Mouse (Mus musculus) forebrain, postnatal 0 days (tissue): ENCODE data around the gene Hsph1. TPM values are rescaled to one million over a fixed set of nuclear protein-coding genes. Genes with fewer than 3 reads are reported as not detected.
A peak's percentile ranks its signal among the peaks of the same experiment; 100 is the strongest.

Experiments
- ATAC-seq: fragments of 200-750 bp; cut with Nextera tagmentation; 2 replicates; pipeline ENCODE4 v1.8.0; 2017; ENCODE audit warnings: mild to moderate bottlenecking, moderate library complexity
- DNase-seq: peaks from one replicate; pipeline ENCODE4 v3.0.0-alpha.2; 2015
- H3K27ac ChIP-seq: fragments of 300-500 bp; sonication (generic); 2 replicates; pipeline ENCODE4 v1.5.1; 2014; ENCODE audit warnings: low read depth, mild to moderate bottlenecking, antibody characterized with exemption, low read length, moderate library complexity, mixed read lengths
- H3K27me3 ChIP-seq: fragments of 300-500 bp; sonication (generic); 2 replicates; pipeline ENCODE4 v1.6.1; 2014; ENCODE audit warnings: mild to moderate bottlenecking, low read length, mixed read lengths; ENCODE audit not compliant: insufficient read depth
- H3K36me3 ChIP-seq: fragments of 300-500 bp; sonication (generic); 2 replicates; pipeline ENCODE4 v1.6.1; 2014; ENCODE audit warnings: mild to moderate bottlenecking, moderate library complexity; ENCODE audit not compliant: insufficient read depth
- H3K4me1 ChIP-seq: fragments of 300-500 bp; sonication (generic); 2 replicates; pipeline ENCODE4 v1.6.1; 2014; ENCODE audit warnings: antibody characterized with exemption; ENCODE audit not compliant: insufficient read depth
- H3K4me2 ChIP-seq: fragments of 300-500 bp; sonication (generic); 2 replicates; pipeline ENCODE4 v1.6.1; 2014; ENCODE audit warnings: low read depth, mild to moderate bottlenecking, moderate library complexity
- H3K4me3 ChIP-seq: fragments of 300-500 bp; sonication (generic); 2 replicates; pipeline ENCODE4 v1.5.1; 2014; ENCODE audit warnings: low read depth, low read length, mixed read lengths
- H3K9ac ChIP-seq: fragments of 300-500 bp; sonication (generic); 2 replicates; pipeline ENCODE4 v1.6.1; 2014; ENCODE audit warnings: mild to moderate bottlenecking
- H3K9me3 ChIP-seq: fragments of 300-500 bp; sonication (generic); 2 replicates; pipeline ENCODE4 v1.6.1; 2016; ENCODE audit warnings: low read length
- CTCF ChIP-seq: sonication (generic); IDR thresholded peaks from 2 replicates; pipeline ENCODE4 v1.5.1; 2016; ENCODE audit warnings: antibody characterized with exemption, control low read depth, low read depth
- WGBS: fragments of 180-500 bp; shearing (Covaris S2); extraction: QIAGEN DNeasy Blood & Tissue Kit; methylation state at CpG from one replicate; pipeline ENCODE4 v1.1.7; 2014; 5-methylcytosine and 5-hydroxymethylcytosine counted together
- polyA plus RNA-seq: library from polyadenylated mRNA; unstranded; fragments of >200 nt; fragmentation: Nextera tagmentation; extraction: Ambion mirVana; gene quantifications from 2 replicates; pipeline ENCODE4 v1.2.1, GENCODE M21; 2015
- total RNA-seq: library from RNA; depleted of rRNA; stranded (reverse); fragments of >200 nt; gene quantifications from 2 replicates; pipeline ENCODE4 v1.2.3, GENCODE M21; 2014

Gene Hsph1
- total and polyA plus RNA-seq, 2 experiments from 2014 or later = 41.2 to 78.6 TPM

- no peak for ATAC-seq
- no peak overlapping the region for H3K9ac ChIP-seq
- peaks cover 79% of the 10 kb centered on the region for H3K36me3 ChIP-seq
- TF ChIP-seq CTCF = no peak
- H3K4me3 ChIP-seq = no peak overlapping the region
- 85% methylated on average over 3 of the region's 3 CpGs for WGBS
- no peak for DNase-seq
- H3K4me2 ChIP-seq = no peak overlapping the region
- H3K4me1 ChIP-seq = no peaks in the 10 kb centered on the region
- H3K9me3 ChIP-seq = no peaks in the 10 kb centered on the region
- no peak overlapping the region for H3K27ac ChIP-seq
- H3K27me3 ChIP-seq = no peaks in the 10 kb centered on the region
Observed at GRCm38 (mm10) chr5:149625547-149625946, 10.6 kb downstream of the Hsph1 start.

DNA sequence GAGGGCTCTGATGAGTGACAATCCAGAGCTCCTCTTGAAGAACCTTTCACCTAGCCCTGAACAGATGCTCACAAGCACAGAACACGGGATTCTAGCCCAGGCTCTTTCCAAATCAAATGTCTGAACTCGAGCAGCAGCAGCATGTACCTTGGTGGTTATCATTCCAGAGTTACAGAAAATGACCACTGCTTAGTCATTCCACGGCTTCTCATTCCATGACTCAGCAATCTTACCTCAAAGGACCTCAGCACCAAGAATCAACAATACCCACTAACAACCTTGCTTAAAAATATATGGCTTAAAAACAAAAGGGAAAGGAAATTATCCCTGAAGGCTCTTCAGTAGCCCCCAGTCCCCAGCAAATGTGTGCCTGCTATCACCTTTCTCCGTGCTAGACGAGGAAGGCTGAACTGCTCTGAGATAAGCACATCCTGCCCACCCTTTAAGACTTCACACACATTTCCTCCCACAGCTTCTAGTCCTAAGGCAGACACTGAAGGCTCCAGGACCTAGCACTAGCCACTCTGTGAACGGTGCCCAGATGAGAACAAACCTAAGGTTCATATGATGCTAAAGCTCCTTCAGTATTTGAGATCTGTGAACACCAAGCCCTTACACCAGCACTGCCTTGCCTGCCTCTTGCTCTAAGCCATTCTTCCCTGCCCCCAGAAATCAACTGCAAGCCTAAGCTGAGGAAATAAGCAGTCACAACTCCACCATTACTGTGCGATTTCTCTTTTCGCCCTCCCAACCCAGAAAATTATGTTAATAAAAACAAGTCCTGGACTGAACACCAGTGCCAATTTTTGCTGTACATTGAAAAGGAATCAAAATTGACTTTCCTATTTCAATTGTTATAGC lies 12.1 kb downstream of the Hsph1 start:
- no peaks in the 10 kb centered on the region for H3K9me3 ChIP-seq
- H3K4me1 ChIP-seq = no peaks in the 10 kb centered on the region
- no peak overlapping the region for H3K4me2 ChIP-seq
- ATAC-seq (no peak), DNase-seq (no peak)
- H3K36me3 ChIP-seq = peaks cover 77% of the 10 kb centered on the region
- no peaks in the 10 kb centered on the region for H3K27me3 ChIP-seq
- H3K9ac ChIP-seq = no peak overlapping the region
- no peak overlapping the region for H3K4me3 ChIP-seq
- TF ChIP-seq CTCF = no peak
- H3K27ac ChIP-seq = no peak overlapping the region
- 91% methylated on average over 8 of the region's 8 CpGs for WGBS

GRCm38 (mm10) chr5:149622644-149623043 lies 13.5 kb downstream of the Hsph1 start:
- no peak overlapping the region for H3K27ac ChIP-seq
- H3K4me2 ChIP-seq = no peak overlapping the region
- no peak overlapping the region for H3K4me3 ChIP-seq
- TF ChIP-seq CTCF = no peak
- H3K9me3 ChIP-seq = no peaks in the 10 kb centered on the region
- ATAC-seq (no peak), DNase-seq (no peak)
- no peak overlapping the region for H3K9ac ChIP-seq
- H3K27me3 ChIP-seq = no peaks in the 10 kb centered on the region
- WGBS = 76% methylated on average over 6 of the region's 6 CpGs
- peaks cover 82% of the 10 kb centered on the region for H3K36me3 ChIP-seq
- H3K4me1 ChIP-seq = no peaks in the 10 kb centered on the region

DNA sequence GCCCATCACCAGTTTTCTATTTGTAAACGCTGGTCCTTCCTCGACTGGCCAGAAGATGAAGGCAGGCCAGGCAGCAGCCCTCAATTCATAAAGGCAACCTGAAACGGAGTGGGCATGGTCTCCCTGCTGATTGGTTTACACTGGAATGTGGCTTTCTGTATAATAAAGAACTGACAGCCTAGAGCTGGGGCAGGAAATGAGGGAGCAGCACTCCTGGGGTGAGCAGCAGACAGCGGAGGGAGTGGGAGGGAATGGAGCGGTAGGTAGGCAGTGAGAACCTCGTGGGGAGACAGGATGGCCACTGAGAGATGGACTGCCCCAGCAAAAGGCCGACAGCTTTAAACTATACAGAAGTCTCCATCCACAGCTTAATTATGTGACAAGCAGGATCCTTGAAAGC lies 14.0 kb downstream of the Hsph1 start:
- no peak for DNase-seq
- Histone ChIP-seq H3K27ac (no peak overlapping the region), H3K4me2 (no peak overlapping the region), H3K36me3 (peaks cover 82% of the 10 kb centered on the region), H3K9me3 (no peaks in the 10 kb centered on the region), H3K4me1 (no peaks in the 10 kb centered on the region), H3K9ac (no peak overlapping the region), H3K4me3 (no peak overlapping the region), H3K27me3 (no peaks in the 10 kb centered on the region)
- ATAC-seq = no peak
- TF ChIP-seq CTCF = no peak
- 77% methylated on average over 7 of the region's 7 CpGs for WGBS

DNA sequence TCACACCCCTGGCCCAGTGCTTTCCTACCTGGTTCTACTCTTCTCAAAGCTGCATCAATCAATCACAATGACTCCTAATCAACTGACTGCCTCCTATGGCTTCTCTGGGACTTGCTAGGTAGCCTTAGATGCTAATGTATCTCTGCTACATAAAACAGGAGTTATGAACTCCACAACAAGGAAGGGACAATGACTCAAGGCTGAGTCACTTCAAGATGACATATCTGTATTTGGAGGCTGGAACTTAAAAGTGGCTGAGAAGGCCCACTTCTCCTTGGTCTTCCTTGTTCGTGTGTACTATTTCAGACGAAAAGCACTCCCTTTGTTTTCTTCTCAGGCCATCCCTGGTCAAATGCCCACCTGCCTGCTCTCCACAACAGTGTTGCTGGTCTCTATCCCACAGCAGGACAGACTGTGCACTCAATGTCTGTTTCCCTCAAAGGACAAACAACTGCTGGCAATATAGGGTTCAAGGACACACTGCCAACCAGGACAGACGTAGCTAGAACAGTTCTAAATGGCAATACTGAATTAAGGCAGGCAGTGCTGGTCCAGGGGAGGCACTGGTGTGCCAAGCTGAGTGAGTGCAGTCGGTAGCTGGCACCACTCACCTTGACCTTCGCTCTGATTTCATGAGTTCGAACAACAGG lies 18.3 kb downstream of the Hsph1 start:
- Histone ChIP-seq H3K9ac (no peak overlapping the region), H3K9me3 (no peaks in the 10 kb centered on the region), H3K36me3 (peaks cover 75% of the 10 kb centered on the region), H3K27me3 (no peaks in the 10 kb centered on the region), H3K4me2 (no peak overlapping the region), H3K4me3 (no peak overlapping the region), H3K4me1 (no peaks in the 10 kb centered on the region), H3K27ac (no peak overlapping the region)
- WGBS = 87% methylated on average over 6 of the region's 6 CpGs
- no peak for TF ChIP-seq CTCF
- no peak for DNase-seq
- ATAC-seq = no peak

DNA sequence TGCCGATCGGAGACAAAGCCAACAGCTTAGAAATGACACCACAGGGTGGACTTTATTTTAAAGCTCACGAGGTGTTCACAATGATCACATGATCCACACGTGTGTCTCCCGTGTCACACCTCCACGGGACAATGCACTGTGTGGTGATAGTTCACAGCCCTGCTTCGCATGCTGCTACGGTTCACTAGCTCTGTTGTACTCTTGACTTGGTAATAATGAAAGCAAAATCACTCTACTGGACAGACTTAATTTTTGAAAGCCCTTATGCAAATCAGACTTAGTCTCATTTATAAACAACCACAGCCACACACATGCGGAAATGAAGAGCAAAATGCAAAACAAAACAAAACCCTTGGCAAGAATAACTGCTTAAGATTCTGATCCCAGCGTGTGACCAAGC lies 19.4 kb downstream of the Hsph1 start:
- no peak overlapping the region for H3K4me2 ChIP-seq
- DNase-seq (no peak), ATAC-seq (peak; percentile 16; the same call in 1 of the 2 replicates)
- TF ChIP-seq CTCF = no peak
- peaks cover 64% of the 10 kb centered on the region for H3K36me3 ChIP-seq
- no peaks in the 10 kb centered on the region for H3K9me3 ChIP-seq
- H3K9ac ChIP-seq = no peak overlapping the region
- no peaks in the 10 kb centered on the region for H3K4me1 ChIP-seq
- no peak overlapping the region for H3K4me3 ChIP-seq
- H3K27ac ChIP-seq = no peak overlapping the region
- 53% methylated on average over 10 of the region's 10 CpGs for WGBS
- H3K27me3 ChIP-seq = no peaks in the 10 kb centered on the region

DNA sequence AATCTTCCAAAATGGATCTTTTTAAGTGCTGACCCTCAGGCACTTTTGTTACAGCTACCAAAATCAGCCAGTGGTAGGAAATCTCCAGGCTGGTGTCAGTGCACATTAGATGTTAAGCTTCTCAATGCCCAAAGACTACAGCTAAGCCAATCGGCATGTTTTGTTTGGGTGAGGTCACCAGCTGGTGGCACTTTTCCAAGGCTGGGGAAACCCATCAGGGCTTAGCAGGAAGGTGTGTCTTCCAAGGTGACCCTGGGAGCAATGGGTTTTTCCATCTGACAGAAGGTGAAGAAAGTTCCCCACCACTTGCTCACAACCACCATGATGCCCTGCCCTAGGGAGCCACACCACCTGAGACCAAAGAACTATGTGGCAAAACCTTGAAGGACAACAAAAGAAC lies 20.0 kb downstream of the Hsph1 start:
- Histone ChIP-seq H3K36me3 (peaks cover 60% of the 10 kb centered on the region), H3K9ac (no peak overlapping the region), H3K4me3 (no peak overlapping the region), H3K9me3 (no peaks in the 10 kb centered on the region), H3K4me2 (no peak overlapping the region), H3K4me1 (no peaks in the 10 kb centered on the region), H3K27ac (no peak overlapping the region), H3K27me3 (no peaks in the 10 kb centered on the region)
- no peak for ATAC-seq
- DNase-seq = no peak
- WGBS = 75% methylated on average over 1 of the region's 1 CpGs
- no peak for TF ChIP-seq CTCF
